ENCODE assay signal across 8 mouse cellular contexts in the genomic region with DNA sequence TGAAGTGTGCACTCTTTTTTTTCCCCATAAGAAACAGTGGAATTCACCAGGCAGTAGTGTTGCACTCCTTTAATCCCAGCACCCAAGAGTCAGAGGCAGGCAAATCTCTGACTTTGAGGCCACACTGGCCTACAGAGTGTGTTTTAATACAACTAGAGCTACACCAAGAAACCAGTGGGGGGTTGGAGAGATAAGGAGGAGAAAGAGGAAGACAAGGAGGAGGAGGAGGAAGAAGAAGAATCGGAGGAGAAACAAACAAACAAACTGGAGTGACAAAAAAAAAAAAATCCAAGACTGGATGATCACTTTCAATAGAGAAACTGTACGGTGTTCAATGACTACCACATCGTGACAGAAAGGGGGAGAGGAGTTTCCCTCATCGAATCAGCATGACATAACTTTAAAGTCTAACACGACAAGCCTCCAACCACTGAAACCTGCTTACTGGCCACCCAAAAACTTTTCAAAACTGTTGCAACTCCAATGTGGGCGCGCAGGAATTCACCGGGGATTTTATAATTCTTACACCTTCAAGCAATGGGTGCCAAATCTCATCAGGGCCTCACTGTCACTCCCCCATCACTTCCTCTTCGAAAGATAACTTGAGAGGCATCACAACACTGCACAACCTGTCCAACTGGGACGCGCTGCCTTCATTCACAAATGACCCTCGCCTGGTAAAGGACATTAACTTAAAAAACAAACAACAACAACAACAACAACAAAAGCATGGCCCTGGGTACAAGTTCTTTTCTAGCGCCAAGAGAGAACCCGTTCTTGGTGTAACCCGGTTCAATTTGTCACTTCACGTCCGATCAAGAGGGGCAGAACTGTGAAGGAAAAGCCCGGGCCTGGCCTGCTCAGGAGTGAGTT. TPM values are rescaled to one million over a fixed set of nuclear protein-coding genes. Genes with fewer than 3 reads are reported as not detected.
DNase-seq lines count a peak whose midpoint lies in the region; ATAC-seq and TF ChIP-seq lines count a peak whose summit lies in the region.

No protein-coding gene starts in this region.

- peak overlapping the region; percentile 94 for H3K9ac ChIP-seq in lung, embryonic 16.5 days (ENCODE audit: low read length)
- peak overlapping the region; percentile 87 for H3K9ac ChIP-seq in heart, postnatal 0 days (replicated peaks; ENCODE audit: low read depth, low read length)
- peak overlapping the region; percentile 92 for H3K9ac ChIP-seq in limb, embryonic 15.5 days
- peak overlapping the region; percentile 98 for H3K9ac ChIP-seq in neural tube, embryonic 13.5 days

- no peaks in the 10 kb centered on the region for H3K36me3 ChIP-seq in lung, embryonic 16.5 days (ENCODE audit: control insufficient read depth, insufficient read depth, low read length)
- no peaks in the 10 kb centered on the region for H3K36me3 ChIP-seq in heart, postnatal 0 days (replicated peaks; ENCODE audit: control insufficient read depth, insufficient read depth, low read length)
- H3K36me3 ChIP-seq in limb, embryonic 15.5 days: no peaks in the 10 kb centered on the region
- no peaks in the 10 kb centered on the region for H3K36me3 ChIP-seq in neural tube, embryonic 13.5 days

- peak overlapping the region; percentile 89 for H3K27ac ChIP-seq in lung, embryonic 16.5 days (ENCODE audit: low read length)
- peak overlapping the region; percentile 92 for H3K27ac ChIP-seq in bone marrow macrophage, adult 2 months (ENCODE audit: insufficient read depth, low read depth, low read length)
- peak overlapping the region; percentile 93 for H3K27ac ChIP-seq in heart, postnatal 0 days (ENCODE audit: low read depth)
- peak overlapping the region; percentile 91 for H3K27ac ChIP-seq in limb, embryonic 15.5 days
- peak overlapping the region; percentile 96 for H3K27ac ChIP-seq in neural tube, embryonic 13.5 days (replicated peaks)

- H3K9me3 ChIP-seq in lung, embryonic 16.5 days (ENCODE audit: control insufficient read depth, low read length): 0 out of 2 replicates have a peak, but pooled peaks cover 2% of the 10 kb centered on the region
- no peaks in the 10 kb centered on the region for H3K9me3 ChIP-seq in heart, postnatal 0 days (replicated peaks; ENCODE audit: control insufficient read depth, low read length)
- H3K9me3 ChIP-seq in limb, embryonic 15.5 days: no peaks in the 10 kb centered on the region
- H3K9me3 ChIP-seq in neural tube, embryonic 13.5 days: no peaks in the 10 kb centered on the region

- TF ChIP-seq EP300 in heart, postnatal 0 days (IDR thresholded peaks at IDR 0.05; ENCODE audit: low read depth): no peak

- TF ChIP-seq POLR2A in bone marrow macrophage, adult 2 months (IDR thresholded peaks at IDR 0.05; ENCODE audit: borderline replicate concordance, low read depth, low read length): no peak

- DNase-seq in lung, postnatal 4 days: no peak
- peak; percentile 11 for DNase-seq in heart, postnatal 0 days (ENCODE audit: low spot score)
- DNase-seq in urinary bladder, postnatal 4 days (ENCODE audit: low spot score in 2 of 2): no peak
- no peak for DNase-seq in ovary, adult 18-20 months (ENCODE audit: low spot score)

- no peak for TF ChIP-seq CTCF in bone marrow macrophage, adult 2 months (IDR thresholded peaks at IDR 0.05; ENCODE audit: low read depth, low read length)
- no peak for TF ChIP-seq CTCF in heart, postnatal 0 days (IDR thresholded peaks at IDR 0.05; ENCODE audit: low read depth)

- WGBS in lung, embryonic 16.5 days: 4% methylated on average over 18 of the region's 18 CpGs
- WGBS in heart, postnatal 0 days: 2% methylated on average over 18 of the region's 18 CpGs
- WGBS in limb, embryonic 15.5 days: 6% methylated on average over 18 of the region's 18 CpGs
- WGBS in neural tube, embryonic 13.5 days: 9% methylated on average over 18 of the region's 18 CpGs

- no peak; the same call in 1 of the 2 replicates for ATAC-seq in lung, embryonic 16.5 days (ENCODE audit: low read depth)
- ATAC-seq in heart, postnatal 0 days (ENCODE audit: insufficient read depth, low read depth): peak; percentile 14; the same call in 1 of the 2 replicates
- ATAC-seq in limb, embryonic 15.5 days (ENCODE audit: insufficient number of reproducible peaks, low FRiP score, low TSS enrichment, low read depth): no peak
- ATAC-seq in neural tube, embryonic 13.5 days (ENCODE audit: low read depth): 0 out of 2 replicates have a peak, but pooled peaks have one; percentile 9

- H3K4me3 ChIP-seq in lung, embryonic 16.5 days (ENCODE audit: low read length): peak overlapping the region; percentile 84
- H3K4me3 ChIP-seq in bone marrow macrophage, adult 2 months (ENCODE audit: insufficient read depth, low read length): peak overlapping the region; percentile 67
- peak overlapping the region; percentile 80 for H3K4me3 ChIP-seq in heart, postnatal 0 days (ENCODE audit: low read depth, low read length)
- peak overlapping the region; percentile 79 for H3K4me3 ChIP-seq in limb, embryonic 15.5 days
- peak overlapping the region; percentile 79 for H3K4me3 ChIP-seq in neural tube, embryonic 13.5 days

- H3K27me3 ChIP-seq in lung, embryonic 16.5 days (ENCODE audit: control insufficient read depth, insufficient read depth, low read depth, low read length): no peaks in the 10 kb centered on the region
- no peaks in the 10 kb centered on the region for H3K27me3 ChIP-seq in heart, postnatal 0 days (ENCODE audit: control insufficient read depth, insufficient read depth, low read length)
- H3K27me3 ChIP-seq in limb, embryonic 15.5 days: no peaks in the 10 kb centered on the region
- H3K27me3 ChIP-seq in neural tube, embryonic 13.5 days: no peaks in the 10 kb centered on the region

- peak overlapping the region; percentile 79 for H3K4me2 ChIP-seq in lung, embryonic 16.5 days (ENCODE audit: low read depth, low read length)
- peak overlapping the region; percentile 83 for H3K4me2 ChIP-seq in heart, postnatal 0 days (ENCODE audit: low read depth, low read length)
- H3K4me2 ChIP-seq in limb, embryonic 15.5 days: peak overlapping the region; percentile 72
- peak overlapping the region; percentile 84 for H3K4me2 ChIP-seq in neural tube, embryonic 13.5 days

- H3K4me1 ChIP-seq in lung, embryonic 16.5 days (replicated peaks; ENCODE audit: control insufficient read depth, insufficient read depth, low read length): peaks cover 29% of the 10 kb centered on the region
- H3K4me1 ChIP-seq in bone marrow macrophage, adult 2 months (ENCODE audit: control insufficient read depth, insufficient read depth, low read length): peaks cover 20% of the 10 kb centered on the region
- H3K4me1 ChIP-seq in heart, postnatal 0 days (ENCODE audit: control insufficient read depth, insufficient read depth): peaks cover 31% of the 10 kb centered on the region
- H3K4me1 ChIP-seq in limb, embryonic 15.5 days: peaks cover 39% of the 10 kb centered on the region
- peaks cover 71% of the 10 kb centered on the region for H3K4me1 ChIP-seq in neural tube, embryonic 13.5 days (replicated peaks)

RNA-seq across cellular contexts. Expression of a gene that starts 1.2 kb away (rescaled TPM):
- 32.5 and 32.9 TPM in 2 replicates for polyA plus RNA-seq in lung, embryonic 16.5 days (2015; fragmentation: Nextera tagmentation; extraction: Ambion mirVana)
- polyA plus RNA-seq in bone marrow macrophage, adult 2 months (2012; ENCODE audit: insufficient read depth, insufficient read length, missing spikeins): 159 and 160 TPM in 2 replicates
- total RNA-seq in heart, postnatal 0 days (2014; rRNA removed; ENCODE audit: low replicate concordance): 171 and 205 TPM in 2 replicates
- polyA plus RNA-seq in heart, postnatal 0 days (2015; fragmentation: Nextera tagmentation; extraction: Ambion mirVana): 31.1 and 34.6 TPM in 2 replicates
- polyA plus RNA-seq in limb, embryonic 15.5 days (2015; fragmentation: Nextera tagmentation; extraction: Ambion mirVana): 31.9 and 34.7 TPM in 2 replicates
- 42.2 and 42.5 TPM in 2 replicates for polyA plus RNA-seq in neural tube, embryonic 13.5 days (2015; fragmentation: Nextera tagmentation; extraction: Ambion mirVana)

RNA-seq across cellular contexts. Expression of a gene that starts 27.6 kb away (rescaled TPM):
- 65.2 and 65.4 TPM in 2 replicates for polyA plus RNA-seq in lung, embryonic 16.5 days (2015; fragmentation: Nextera tagmentation; extraction: Ambion mirVana)
- polyA plus RNA-seq in bone marrow macrophage, adult 2 months (2012; ENCODE audit: insufficient read depth, insufficient read length, missing spikeins): 43.1 and 47.3 TPM in 2 replicates
- total RNA-seq in heart, postnatal 0 days (2014; rRNA removed; ENCODE audit: low replicate concordance): 66.4 and 93.7 TPM in 2 replicates
- polyA plus RNA-seq in heart, postnatal 0 days (2015; fragmentation: Nextera tagmentation; extraction: Ambion mirVana): 63.7 and 64.8 TPM in 2 replicates
- polyA plus RNA-seq in limb, embryonic 15.5 days (2015; fragmentation: Nextera tagmentation; extraction: Ambion mirVana): 69.8 and 71.6 TPM in 2 replicates
- 63.7 and 73.2 TPM in 2 replicates for polyA plus RNA-seq in neural tube, embryonic 13.5 days (2015; fragmentation: Nextera tagmentation; extraction: Ambion mirVana)

RNA-seq across cellular contexts. Expression of a gene that starts 59.0 kb away (rescaled TPM):
- 40.4 and 45.8 TPM in 2 replicates for polyA plus RNA-seq in lung, embryonic 16.5 days (2015; fragmentation: Nextera tagmentation; extraction: Ambion mirVana)
- polyA plus RNA-seq in bone marrow macrophage, adult 2 months (2012; ENCODE audit: insufficient read depth, insufficient read length, missing spikeins): 51.7 and 55.2 TPM in 2 replicates
- 72.6 and 85.5 TPM in 2 replicates for total RNA-seq in heart, postnatal 0 days (2014; rRNA removed; ENCODE audit: low replicate concordance)
- polyA plus RNA-seq in heart, postnatal 0 days (2015; fragmentation: Nextera tagmentation; extraction: Ambion mirVana): 24.0 and 24.3 TPM in 2 replicates
- 35.1 and 42.8 TPM in 2 replicates for polyA plus RNA-seq in limb, embryonic 15.5 days (2015; fragmentation: Nextera tagmentation; extraction: Ambion mirVana)
- polyA plus RNA-seq in neural tube, embryonic 13.5 days (2015; fragmentation: Nextera tagmentation; extraction: Ambion mirVana): 40.2 and 43.3 TPM in 2 replicates

Comparison
In these comparisons a context has a peak if more than half of its experiments do, and no peak if none do; other contexts are left out.
1. ATAC-seq: peak in heart, postnatal 0 days (single experiment) and neural tube, embryonic 13.5 days (single experiment); none in lung, embryonic 16.5 days (single experiment) and limb, embryonic 15.5 days (single experiment).
2. Peak in every context shown above with its lines, with median percentiles within 50 percentile points of each other: H3K27ac ChIP-seq, H3K4me2 ChIP-seq, H3K4me3 ChIP-seq and H3K9ac ChIP-seq.